Mouse (Mus musculus) mesoderm, embryonic 11.5 days (tissue): ENCODE measurements at regions not wholly inside any gene's neighbourhood (a gene's known extent, or its start where the extent isn't known, plus 50 kb on each side); places are given as distances from the start of the nearest gene placed in this dataset.
A peak's percentile ranks its signal among the peaks of the same experiment; 100 is the strongest.

Experiments
- DNase-seq: peaks from one replicate; pipeline ENCODE4 v3.0.0-alpha.2; 2012; ENCODE audit warnings: low read depth, low spot score

DNA sequence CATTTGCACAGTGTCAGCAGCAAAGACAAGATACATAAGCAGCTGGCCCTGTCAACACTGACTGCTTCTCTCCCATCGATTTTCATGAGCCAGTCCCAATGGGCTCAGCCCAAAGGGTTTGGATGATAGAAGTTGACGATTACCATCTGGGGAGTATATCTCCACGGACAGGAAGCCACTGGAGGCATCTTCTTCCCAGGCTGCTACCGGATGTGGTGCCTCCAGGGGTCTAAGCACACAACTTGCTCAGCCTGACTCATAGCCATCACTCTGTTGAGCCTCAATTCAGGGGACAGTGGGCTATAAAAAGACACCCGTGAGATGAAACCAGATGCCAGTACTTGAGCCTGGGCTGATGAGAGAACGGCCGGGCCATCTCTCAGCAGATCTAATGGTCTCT, 71.1 kb upstream of the Hif1a start:
- DNase-seq = peak; percentile 11

DNA sequence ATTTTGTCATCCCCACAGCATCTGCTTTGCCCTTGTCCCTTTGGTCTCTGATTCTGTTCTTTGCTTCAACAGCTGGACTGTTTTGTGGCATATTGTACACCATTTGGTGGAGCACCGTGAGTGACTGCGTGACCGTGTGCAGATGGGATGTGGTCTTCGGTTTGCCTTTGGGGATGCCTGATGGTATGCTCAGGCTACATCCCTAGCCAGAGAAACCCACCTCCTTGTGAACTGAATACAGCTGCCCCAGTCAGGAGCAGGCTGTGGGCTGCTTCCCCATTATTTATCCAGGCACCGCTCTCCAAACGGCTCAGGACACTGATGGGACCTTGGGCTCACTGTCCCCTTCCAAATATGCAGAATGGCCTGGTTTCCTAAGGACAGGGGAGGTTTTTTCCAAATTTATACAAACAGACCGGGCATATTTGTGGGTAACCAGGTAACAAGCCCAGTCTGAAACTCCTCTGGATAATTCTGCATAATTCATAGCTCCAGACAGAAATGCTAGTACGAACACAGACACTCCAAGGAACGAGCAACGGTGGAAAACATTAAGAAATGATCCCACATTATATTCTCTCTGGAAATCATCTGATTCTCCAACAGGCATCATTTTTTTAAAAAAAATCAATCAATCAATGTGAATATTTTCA, 70.5 kb upstream of the Hif1a start:
- DNase-seq = no peak

DNA sequence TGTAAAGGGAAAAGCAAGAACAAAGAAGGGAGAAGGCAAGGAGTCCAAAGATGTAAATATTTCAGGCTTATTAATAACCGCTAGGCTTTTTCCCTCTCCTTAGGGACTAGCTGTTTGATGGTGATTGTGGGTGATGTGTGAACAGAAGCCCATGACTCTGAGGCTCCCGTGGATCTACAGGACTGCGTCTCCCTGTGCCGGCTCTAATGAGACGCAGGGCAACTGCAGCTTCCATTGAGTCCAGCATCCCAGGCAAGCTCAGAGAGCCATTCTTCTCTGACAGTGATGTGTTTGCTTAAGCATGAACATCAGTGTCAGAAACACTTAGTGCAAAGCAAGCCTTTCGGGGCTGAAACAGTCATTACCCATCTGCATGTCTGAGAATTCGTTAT, 70.0 kb upstream of the Hif1a start:
- peak; percentile 6 for DNase-seq

DNA sequence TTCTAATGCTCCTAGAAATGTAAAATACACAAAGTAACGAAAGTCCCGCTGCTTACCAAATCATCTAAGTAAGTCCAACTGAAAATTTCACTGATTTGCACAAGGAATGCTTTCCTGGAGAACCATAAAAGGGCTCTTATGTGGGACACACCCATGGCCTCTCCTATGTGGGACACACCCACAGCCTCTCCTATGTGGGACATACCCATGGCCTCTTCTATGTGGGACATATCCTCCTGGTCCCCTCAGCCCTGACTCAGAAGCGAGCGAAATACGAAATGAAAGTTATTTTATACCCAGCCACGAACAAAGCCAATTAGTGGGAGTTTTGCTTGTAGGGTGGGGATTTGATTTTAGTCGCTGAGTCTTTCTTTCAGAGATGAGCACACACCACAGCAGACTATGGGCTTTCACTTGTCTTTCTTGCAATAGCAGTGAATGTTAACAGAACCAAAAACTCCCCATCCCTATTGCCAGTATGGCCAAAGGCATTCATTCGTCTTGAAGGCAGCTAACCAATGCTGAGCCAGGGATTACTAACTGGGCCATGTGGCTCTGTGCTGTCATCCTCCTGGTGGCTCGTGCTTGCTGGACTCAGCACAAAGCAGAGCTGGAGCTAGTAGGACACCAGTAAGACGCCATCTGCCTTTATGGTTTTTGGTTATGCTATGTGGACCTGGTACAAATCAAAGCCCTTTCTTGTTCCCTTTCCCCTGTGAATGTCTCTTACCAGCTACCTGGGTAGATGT, 69.4 kb upstream of the Hif1a start:
- no peak for DNase-seq

DNA sequence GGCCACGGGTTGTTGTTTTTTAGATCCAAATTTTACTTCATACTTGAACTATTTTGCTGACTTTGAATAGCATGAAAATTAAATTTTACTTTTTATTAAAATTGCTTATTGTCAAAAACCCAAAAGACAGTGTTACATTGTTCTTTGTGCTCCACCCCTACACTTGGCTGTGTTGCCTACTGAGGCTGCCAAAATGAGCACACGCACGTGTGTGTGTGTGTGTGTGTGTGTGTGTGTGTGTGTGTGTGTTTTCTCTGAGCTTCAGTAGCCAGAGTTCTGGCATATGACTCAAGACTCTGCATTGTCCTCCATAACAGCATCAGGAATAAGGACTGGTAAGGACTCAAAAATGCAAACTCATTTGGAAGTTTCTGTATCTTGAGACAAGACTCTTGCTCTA, 68.4 kb upstream of the Hif1a start:
- DNase-seq = no peak

DNA sequence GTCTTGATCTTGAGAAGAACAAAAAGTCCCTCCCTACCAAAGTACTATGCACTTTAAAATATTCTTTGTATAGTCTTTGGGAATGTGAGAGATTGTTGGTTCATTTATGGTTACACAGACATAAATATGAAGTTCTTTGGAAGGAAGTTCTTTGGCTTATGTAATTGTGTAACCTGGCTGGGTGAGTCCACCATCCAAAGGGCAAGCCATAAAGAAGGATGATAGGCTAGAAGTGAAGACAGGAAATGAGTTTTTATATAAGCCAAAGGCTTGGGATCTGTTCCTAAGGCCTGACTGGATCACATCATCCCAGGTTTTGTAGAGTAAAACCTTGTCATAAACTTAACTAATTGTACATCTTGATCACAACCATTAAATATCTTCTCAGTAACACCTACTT, 65.0 kb upstream of the Hif1a start:
- no peak for DNase-seq

DNA sequence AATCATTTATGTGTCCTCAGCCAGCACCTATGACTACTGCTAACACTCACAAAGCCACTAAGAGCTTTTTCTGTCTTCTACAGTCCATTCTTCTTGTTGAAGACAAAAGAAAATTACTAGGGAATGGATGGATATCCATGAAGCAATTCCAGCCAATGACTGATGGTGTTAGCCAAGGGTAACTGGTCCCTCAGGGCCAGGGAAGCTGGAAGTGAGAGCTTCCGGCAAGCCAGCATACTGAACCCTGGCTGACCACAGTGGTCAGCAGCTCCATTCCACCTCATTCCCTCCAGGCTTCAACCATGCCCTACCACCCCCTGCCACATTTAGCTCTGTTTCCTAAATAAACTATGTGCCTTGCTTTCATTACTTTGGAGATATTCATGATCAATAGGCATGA, 64.1 kb upstream of the Hif1a start:
- DNase-seq = no peak

DNA sequence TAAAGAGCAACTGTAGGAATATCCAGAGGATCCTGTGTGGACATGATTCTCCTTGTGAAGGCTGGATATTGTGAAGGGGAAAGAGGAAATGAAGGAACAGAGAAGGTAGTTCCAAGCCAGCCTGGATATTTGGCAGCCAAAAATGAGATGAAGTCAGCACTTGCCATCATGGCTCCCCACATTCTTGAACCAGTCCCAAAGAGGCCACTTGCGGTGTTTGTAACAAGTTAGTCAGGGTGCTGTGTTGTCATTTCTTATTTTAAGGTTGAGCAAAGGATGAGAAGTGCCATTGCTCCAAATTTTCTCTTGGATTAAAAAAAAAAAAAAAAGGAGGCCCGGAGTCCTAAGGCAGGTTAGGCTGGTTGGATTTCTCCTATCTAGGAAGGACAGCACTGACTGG, 63.3 kb upstream of the Hif1a start:
- DNase-seq = no peak

DNA sequence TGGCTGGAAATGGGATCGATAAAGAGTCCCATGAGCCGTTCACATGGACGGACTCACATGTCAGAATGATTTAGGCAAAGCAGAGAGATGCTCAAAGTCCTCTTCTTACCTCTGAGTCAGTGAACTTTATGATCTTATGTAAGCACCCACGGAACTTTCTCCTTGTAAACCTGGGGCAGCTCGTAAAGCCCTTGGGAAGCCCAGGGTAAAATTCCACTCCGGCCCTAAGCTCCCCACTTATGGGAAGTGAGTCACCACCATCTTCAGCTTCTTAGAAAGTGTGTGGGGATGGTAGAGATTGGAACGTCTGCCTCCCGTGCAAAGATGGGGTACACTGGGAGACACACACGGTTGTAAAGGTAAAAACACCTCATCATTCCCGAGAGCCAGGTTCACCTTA, 62.8 kb upstream of the Hif1a start:
- DNase-seq = no peak

DNA sequence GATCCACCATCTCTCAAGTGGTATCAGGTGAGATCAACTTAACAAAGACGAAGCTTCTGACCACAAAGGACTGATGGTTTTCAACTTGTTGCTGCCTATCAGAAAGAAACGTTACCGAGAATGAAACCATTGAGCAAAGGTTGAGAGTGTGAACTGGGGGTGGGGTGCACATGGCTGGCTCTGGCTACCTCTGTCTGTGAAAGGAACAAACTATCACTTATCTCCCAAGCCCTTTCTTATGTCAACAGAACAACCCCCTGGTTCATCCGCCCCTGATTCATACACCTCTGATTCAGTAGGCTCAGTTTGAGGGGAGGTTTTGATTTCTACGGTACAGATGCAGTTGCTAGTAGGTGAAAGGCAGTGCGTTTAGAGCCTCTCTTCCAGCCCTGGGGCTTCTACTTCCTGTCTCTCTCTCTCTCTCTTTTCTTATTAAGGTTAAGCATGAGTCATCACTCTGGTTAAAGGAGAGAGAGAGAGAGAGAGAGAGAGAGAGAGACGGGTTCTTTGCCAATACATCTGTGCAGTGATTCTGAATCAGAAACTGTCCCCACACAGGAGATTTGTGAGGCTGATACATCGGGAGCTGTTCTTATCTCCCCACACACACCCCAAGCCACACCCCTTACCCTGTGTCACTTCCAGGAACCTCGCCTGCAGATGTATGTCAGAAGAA, 59.0 kb upstream of the Hif1a start:
- DNase-seq = no peak

DNA sequence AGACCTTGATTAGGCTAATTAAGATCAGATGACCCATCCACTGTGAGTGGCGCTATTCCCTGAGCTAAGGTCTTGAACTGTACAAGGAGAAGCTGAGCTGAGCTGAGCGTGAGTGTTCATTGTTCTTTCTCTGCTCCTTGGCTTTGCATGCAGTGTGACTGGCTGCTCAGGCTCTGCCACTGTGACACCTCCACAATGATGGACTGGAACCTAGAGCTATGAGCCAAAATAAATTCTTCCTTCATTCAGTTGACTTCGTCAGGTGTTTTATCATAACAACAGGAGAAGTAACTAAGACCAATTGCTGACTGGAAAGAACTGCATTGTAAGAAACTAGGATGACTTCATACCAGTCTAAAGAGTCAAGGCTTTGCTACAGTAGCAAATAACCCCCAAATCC, 56.4 kb upstream of the Hif1a start:
- DNase-seq = no peak

DNA sequence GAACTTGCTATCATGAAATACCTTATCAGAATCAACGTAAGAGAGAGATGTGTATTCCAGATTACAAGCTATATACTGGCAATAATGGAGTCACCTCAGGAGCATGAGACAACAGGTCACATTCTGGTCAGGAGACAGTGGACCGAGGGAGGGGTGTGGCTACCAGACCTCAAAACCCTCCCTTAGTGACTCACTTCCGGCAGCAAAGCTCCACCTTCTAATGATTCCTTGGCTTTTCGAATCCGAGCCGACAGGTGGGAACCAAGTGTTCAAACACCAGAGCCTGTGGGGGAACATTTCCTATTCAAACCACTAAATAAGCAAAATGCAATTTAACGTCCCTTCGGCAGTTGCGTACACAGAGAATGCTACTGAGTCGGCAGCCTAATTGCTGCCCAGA, 54.5 kb upstream of the Hif1a start:
- DNase-seq = no peak

DNA sequence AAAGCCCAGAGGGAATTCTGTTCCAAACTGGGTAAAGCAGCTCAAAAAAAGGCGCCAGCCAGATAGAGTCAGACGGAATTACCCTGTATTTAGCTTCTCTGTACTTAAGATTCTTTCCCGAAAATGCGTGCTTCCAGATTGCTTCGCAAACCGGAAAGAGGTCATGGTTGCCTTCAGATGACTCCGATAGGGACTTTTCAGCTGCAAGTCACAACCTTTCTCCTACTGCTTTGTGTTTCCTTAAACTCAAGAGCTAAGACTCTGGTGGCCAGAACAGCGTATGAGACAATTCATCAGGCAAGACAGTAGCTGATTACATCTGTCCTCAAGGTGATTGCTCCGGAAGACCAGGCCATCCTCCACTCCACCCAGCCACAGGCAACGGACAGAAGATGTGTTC, 53.8 kb upstream of the Hif1a start:
- no peak for DNase-seq

DNA sequence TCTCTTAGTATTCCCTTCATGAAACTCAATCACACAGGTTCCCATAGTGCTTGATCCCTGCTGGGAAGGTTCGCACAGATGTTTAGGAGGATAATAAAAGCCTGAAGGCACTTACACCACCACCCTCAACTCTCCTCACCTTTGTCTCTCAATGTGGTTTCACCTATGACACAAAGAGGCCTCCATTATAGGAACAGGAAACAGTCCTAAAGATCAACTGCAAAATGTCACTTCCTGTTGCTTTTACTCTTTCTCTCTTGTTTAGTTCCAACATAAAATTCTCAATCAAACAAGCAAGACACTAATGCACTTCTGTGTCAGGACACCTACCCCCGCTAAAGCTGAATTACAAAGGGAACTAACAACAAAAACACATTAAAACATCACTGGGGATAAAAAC, 50.3 kb upstream of the Hif1a start:
- DNase-seq = no peak
